Mouse (Mus musculus): ENCODE data around the gene Gfy. TPM values are rescaled to one million over a fixed set of nuclear protein-coding genes. Genes with fewer than 3 reads are reported as not detected.

Gfy gene
- polyA plus RNA-seq, 1 experiment: not detected

DNA sequence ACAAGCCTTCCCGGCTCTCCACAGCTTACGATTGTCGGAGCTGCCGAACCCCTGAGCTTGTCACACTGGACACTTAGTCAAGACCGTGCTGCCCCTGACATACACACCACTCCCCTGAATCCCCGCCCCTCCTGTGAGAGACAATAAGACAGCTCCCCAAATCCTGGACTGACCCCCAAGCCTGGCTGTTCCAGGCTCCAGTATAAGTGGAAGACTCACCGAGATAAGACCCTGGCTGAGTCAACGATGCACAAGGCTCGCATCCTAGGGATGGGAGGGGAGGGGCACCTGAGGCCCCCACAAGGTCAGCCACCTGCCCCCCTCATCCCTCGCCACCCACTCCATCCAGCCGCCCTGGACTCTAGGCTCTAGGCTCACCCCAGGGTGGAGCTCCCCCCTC, 47.5 kb downstream of the Gfy start:
- Histone ChIP-seq H3K4me1 (ENCODE audit: control insufficient read depth, insufficient read depth, low read length) (no peaks in the 10 kb centered on the region), H3K4me3 (ENCODE audit: insufficient read depth, low read length) (no peak overlapping the region), H3K27ac (ENCODE audit: insufficient read depth, low read length) (no peak overlapping the region)
- no peak for TF ChIP-seq POLR2A (IDR thresholded peaks at IDR 0.05; ENCODE audit: low read depth, low read length)
- no peak for TF ChIP-seq CTCF (IDR thresholded peaks at IDR 0.05; ENCODE audit: borderline replicate concordance, insufficient read depth, low read length)

- Histone ChIP-seq H3K27ac (ENCODE audit: insufficient read depth, low read length) (peak overlapping the region; percentile 95), H3K4me3 (ENCODE audit: insufficient read depth, low read length) (peak overlapping the region; percentile 45), H3K4me1 (ENCODE audit: control insufficient read depth, insufficient read depth, low read length) (no peaks in the 10 kb centered on the region)
- TF ChIP-seq CTCF (IDR thresholded peaks at IDR 0.05; ENCODE audit: borderline replicate concordance, insufficient read depth, low read length): no peak
- TF ChIP-seq POLR2A (IDR thresholded peaks at IDR 0.05; ENCODE audit: low read depth, low read length): no peak
Measured at GRCm38 (mm10) chr7:45129776-45130512, 49.4 kb downstream of the Gfy start.

- peak; percentile 45 for TF ChIP-seq POLR2A (IDR thresholded peaks at IDR 0.05; ENCODE audit: low read depth, low read length)
- no peak for TF ChIP-seq CTCF (IDR thresholded peaks at IDR 0.05; ENCODE audit: borderline replicate concordance, insufficient read depth, low read length)
- Histone ChIP-seq H3K4me3 (ENCODE audit: insufficient read depth, low read length) (peak overlapping the region; percentile 45), H3K4me1 (ENCODE audit: control insufficient read depth, insufficient read depth, low read length) (no peaks in the 10 kb centered on the region), H3K27ac (ENCODE audit: insufficient read depth, low read length) (peak overlapping the region; percentile 95)
Measured at GRCm38 (mm10) chr7:45129318-45129717, 50.1 kb downstream of the Gfy start.

- peak within 1 kb of the TSS; percentile 95 for H3K27ac ChIP-seq (ENCODE audit: insufficient read depth, low read length)
- TF ChIP-seq CTCF (IDR thresholded peaks at IDR 0.05; ENCODE audit: borderline replicate concordance, insufficient read depth, low read length): peak; percentile 77; the same call in 1 of the 2 replicates
- TF ChIP-seq POLR2A (IDR thresholded peaks at IDR 0.05; ENCODE audit: low read depth, low read length): peak; percentile 97
- no peaks in the 10 kb centered on the region for H3K4me1 ChIP-seq (ENCODE audit: control insufficient read depth, insufficient read depth, low read length)
- peak within 1 kb of the TSS; percentile 99 for H3K4me3 ChIP-seq (ENCODE audit: insufficient read depth, low read length)
Measured at GRCm38 (mm10) chr7:45128624-45129246, 50.6 kb downstream of the Gfy start, which contains the start of gene Rpl13a. Gene Rpl13a (minus strand): TSS chr7:45128761.

GRCm38 (mm10) chr7:45127700-45128224, 51.6 kb downstream of the Gfy start:
- H3K27ac ChIP-seq (ENCODE audit: insufficient read depth, low read length): peak overlapping the region; percentile 77
- TF ChIP-seq POLR2A (IDR thresholded peaks at IDR 0.05; ENCODE audit: low read depth, low read length) (peak; percentile 42; the same call in 1 of the 2 replicates), CTCF (IDR thresholded peaks at IDR 0.05; ENCODE audit: borderline replicate concordance, insufficient read depth, low read length) (no peak)
- H3K4me3 ChIP-seq (ENCODE audit: insufficient read depth, low read length): peak overlapping the region; percentile 99
- no peaks in the 10 kb centered on the region for H3K4me1 ChIP-seq (ENCODE audit: control insufficient read depth, insufficient read depth, low read length)

DNA sequence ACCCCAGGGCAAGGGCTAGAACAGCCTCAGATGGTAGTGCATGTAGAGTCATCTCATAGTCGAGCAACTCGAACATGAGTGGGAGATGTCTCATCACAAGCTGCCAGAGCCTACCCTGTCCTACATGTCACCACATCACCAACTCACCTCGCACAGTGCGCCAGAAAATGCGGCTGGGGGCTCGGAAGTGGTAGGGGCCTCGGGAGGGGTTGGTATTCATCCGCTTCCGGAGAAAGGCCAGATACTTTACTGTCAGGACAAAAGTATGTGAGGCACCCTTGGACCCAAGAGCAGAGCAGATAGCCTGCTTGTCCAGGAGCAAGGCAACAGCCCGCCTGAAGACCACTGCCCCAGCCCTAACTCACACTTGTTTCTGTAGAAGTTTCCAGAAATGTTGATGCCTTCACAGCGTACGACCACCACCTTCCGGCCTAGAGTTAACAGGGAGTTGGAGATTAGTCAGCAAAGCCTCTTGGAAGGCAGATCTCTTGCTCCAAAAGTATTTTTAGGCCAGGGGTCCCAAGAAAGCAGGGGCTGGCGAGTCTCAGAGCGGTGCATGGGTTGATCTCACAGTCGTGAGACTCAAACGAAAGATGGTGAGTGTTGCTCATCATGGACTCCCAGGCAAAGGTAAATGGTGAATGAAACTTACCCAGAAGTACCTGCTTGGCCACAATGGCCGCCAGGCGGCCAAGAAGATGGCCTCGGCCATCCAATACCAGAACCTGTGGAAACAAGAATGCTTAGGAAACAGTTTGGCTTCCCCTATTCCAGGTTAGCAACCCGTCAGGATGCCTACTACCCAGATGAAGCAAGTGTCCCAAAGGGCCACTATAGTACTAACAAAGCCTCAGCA, 52.3 kb downstream of the Gfy start:
- Histone ChIP-seq H3K4me3 (ENCODE audit: insufficient read depth, low read length) (peak overlapping the region; percentile 99), H3K27ac (ENCODE audit: insufficient read depth, low read length) (peak overlapping the region; percentile 77), H3K4me1 (ENCODE audit: control insufficient read depth, insufficient read depth, low read length) (0 out of 2 replicates have a peak, but pooled peaks cover under 1% of the 10 kb centered on the region)
- TF ChIP-seq CTCF (IDR thresholded peaks at IDR 0.05; ENCODE audit: borderline replicate concordance, insufficient read depth, low read length) (no peak), POLR2A (IDR thresholded peaks at IDR 0.05; ENCODE audit: low read depth, low read length) (peak; percentile 12; the same call in 1 of the 2 replicates)

Other genes starting within 250 kb of the Gfy start
- gene Tsks, start 236.4 kb downstream of the Gfy start, polyA plus RNA-seq (2011; ENCODE audit: insufficient read length, low read depth, missing spikeins): not detected in 2 replicates
- 68.9 and 82.5 TPM in 2 replicates for gene Cpt1c, start 204.7 kb downstream of the Gfy start, polyA plus RNA-seq (2011; ENCODE audit: insufficient read length, low read depth, missing spikeins)
- gene Prmt1, start 193.0 kb downstream of the Gfy start, polyA plus RNA-seq (2011; ENCODE audit: insufficient read length, low read depth, missing spikeins): 403 and 439 TPM in 2 replicates
- 62.2 and 75.1 TPM in 2 replicates for gene Irf3, start 181.9 kb downstream of the Gfy start, polyA plus RNA-seq (2011; ENCODE audit: insufficient read length, low read depth, missing spikeins)
- 31.8 and 37.1 TPM in 2 replicates for gene Bcl2l12, start 180.9 kb downstream of the Gfy start, polyA plus RNA-seq (2011; ENCODE audit: insufficient read length, low read depth, missing spikeins)
- 75.4 and 79.8 TPM in 2 replicates for gene Scaf1, start 163.2 kb downstream of the Gfy start, polyA plus RNA-seq (2011; ENCODE audit: insufficient read length, low read depth, missing spikeins)
- gene Rras, start 161.6 kb downstream of the Gfy start, polyA plus RNA-seq (2011; ENCODE audit: insufficient read length, low read depth, missing spikeins): 83.0 and 116 TPM in 2 replicates
- 15.4 and 16.9 TPM in 2 replicates for gene Prr12, start 126.7 kb downstream of the Gfy start, polyA plus RNA-seq (2011; ENCODE audit: insufficient read length, low read depth, missing spikeins)
- 33.0 and 38.0 TPM in 2 replicates for gene Nosip, start 117.1 kb downstream of the Gfy start, polyA plus RNA-seq (2011; ENCODE audit: insufficient read length, low read depth, missing spikeins)
- 15.1 and 17.5 TPM in 2 replicates for gene Prrg2, start 116.9 kb downstream of the Gfy start, polyA plus RNA-seq (2011; ENCODE audit: insufficient read length, low read depth, missing spikeins)
- gene Rcn3, start 87.3 kb downstream of the Gfy start, polyA plus RNA-seq (2011; ENCODE audit: insufficient read length, low read depth, missing spikeins): 439 and 601 TPM in 2 replicates
- gene Fcgrt, start 75.7 kb downstream of the Gfy start, polyA plus RNA-seq (2011; ENCODE audit: insufficient read length, low read depth, missing spikeins): 41.5 and 64.3 TPM in 2 replicates
- 1,929 and 1,977 TPM in 2 replicates for gene Rps11, start 55.1 kb downstream of the Gfy start, polyA plus RNA-seq (2011; ENCODE audit: insufficient read length, low read depth, missing spikeins)
- gene Rpl13a, start 50.8 kb downstream of the Gfy start, polyA plus RNA-seq (2011; ENCODE audit: insufficient read length, low read depth, missing spikeins): 3,288 and 3,370 TPM in 2 replicates
- gene Gm45713, start 43.3 kb downstream of the Gfy start, polyA plus RNA-seq (2011; ENCODE audit: insufficient read length, low read depth, missing spikeins): 1.8 TPM in 2 replicates
- gene Flt3l, start 43.1 kb downstream of the Gfy start, polyA plus RNA-seq (2011; ENCODE audit: insufficient read length, low read depth, missing spikeins): 9.4 and 17.1 TPM in 2 replicates
- gene Pih1d1, start 25.3 kb downstream of the Gfy start, polyA plus RNA-seq (2011; ENCODE audit: insufficient read length, low read depth, missing spikeins): 45.6 and 56.2 TPM in 2 replicates
- 24.9 and 25.0 TPM in 2 replicates for gene Aldh16a1, start 25.0 kb downstream of the Gfy start, polyA plus RNA-seq (2011; ENCODE audit: insufficient read length, low read depth, missing spikeins)
- gene Slc17a7, start 15.6 kb downstream of the Gfy start, polyA plus RNA-seq (2011; ENCODE audit: insufficient read length, low read depth, missing spikeins): 0.28 and 0.58 TPM in 2 replicates
- gene Pth2, start 1.4 kb upstream of the Gfy start, polyA plus RNA-seq (2011; ENCODE audit: insufficient read length, low read depth, missing spikeins): not detected in 2 replicates
- gene Ccdc155, start 25.3 kb upstream of the Gfy start, polyA plus RNA-seq (2011; ENCODE audit: insufficient read length, low read depth, missing spikeins): not detected in 2 replicates
- gene Dkkl1, start 32.6 kb upstream of the Gfy start, polyA plus RNA-seq (2011; ENCODE audit: insufficient read length, low read depth, missing spikeins): not detected in 2 replicates
- gene Tead2, start 36.2 kb upstream of the Gfy start, polyA plus RNA-seq (2011; ENCODE audit: insufficient read length, low read depth, missing spikeins): 79.9 and 94.3 TPM in 2 replicates
- gene Cd37, start 59.5 kb upstream of the Gfy start, polyA plus RNA-seq (2011; ENCODE audit: insufficient read length, low read depth, missing spikeins): 0.86 TPM in 1 of 2 replicates, not detected in the other
- gene Slc6a16, start 61.5 kb upstream of the Gfy start, polyA plus RNA-seq (2011; ENCODE audit: insufficient read length, low read depth, missing spikeins): not detected in 2 replicates
- gene Slc6a21, start 97.9 kb upstream of the Gfy start, polyA plus RNA-seq (2011; ENCODE audit: insufficient read length, low read depth, missing spikeins): not detected in 2 replicates
- 9.8 and 12.8 TPM in 2 replicates for gene Trpm4, start 154.2 kb upstream of the Gfy start, polyA plus RNA-seq (2011; ENCODE audit: insufficient read length, low read depth, missing spikeins)
- not detected in 2 replicates for gene Hrc, start 155.7 kb upstream of the Gfy start, polyA plus RNA-seq (2011; ENCODE audit: insufficient read length, low read depth, missing spikeins)
- gene Ppfia3, start 187.4 kb upstream of the Gfy start, polyA plus RNA-seq (2011; ENCODE audit: insufficient read length, low read depth, missing spikeins): 2.5 and 2.7 TPM in 2 replicates
- 2.3 TPM in 1 of 2 replicates, not detected in the other for gene Lin7b, start 191.0 kb upstream of the Gfy start, polyA plus RNA-seq (2011; ENCODE audit: insufficient read length, low read depth, missing spikeins)
- gene Snrnp70, start 216.2 kb upstream of the Gfy start, polyA plus RNA-seq (2011; ENCODE audit: insufficient read length, low read depth, missing spikeins): 407 and 463 TPM in 2 replicates
- gene Kcna7, start 226.1 kb upstream of the Gfy start, polyA plus RNA-seq (2011; ENCODE audit: insufficient read length, low read depth, missing spikeins): not detected in 2 replicates
- 0.79 and 1.0 TPM in 2 replicates for gene Ntf5, start 234.1 kb upstream of the Gfy start, polyA plus RNA-seq (2011; ENCODE audit: insufficient read length, low read depth, missing spikeins)
- not detected in 2 replicates for gene Lhb, start 241.3 kb upstream of the Gfy start, polyA plus RNA-seq (2011; ENCODE audit: insufficient read length, low read depth, missing spikeins)